Mouse (Mus musculus) megakaryocyte, embryonic 14.5 days (primary cell): ENCODE data around the gene Capns1.

Source experiments
- FLI1 ChIP-seq: IDR thresholded peaks from 2 replicates; pipeline ENCODE4 v1.6.1; 2012; ENCODE audit warnings: low read length, inconsistent platforms, mixed read lengths
- GATA1 ChIP-seq: IDR thresholded peaks from 3 replicates; pipeline ENCODE4 v1.6.1; 2012; ENCODE audit warnings: mixed read lengths, low read length, inconsistent platforms, borderline replicate concordance

DNA sequence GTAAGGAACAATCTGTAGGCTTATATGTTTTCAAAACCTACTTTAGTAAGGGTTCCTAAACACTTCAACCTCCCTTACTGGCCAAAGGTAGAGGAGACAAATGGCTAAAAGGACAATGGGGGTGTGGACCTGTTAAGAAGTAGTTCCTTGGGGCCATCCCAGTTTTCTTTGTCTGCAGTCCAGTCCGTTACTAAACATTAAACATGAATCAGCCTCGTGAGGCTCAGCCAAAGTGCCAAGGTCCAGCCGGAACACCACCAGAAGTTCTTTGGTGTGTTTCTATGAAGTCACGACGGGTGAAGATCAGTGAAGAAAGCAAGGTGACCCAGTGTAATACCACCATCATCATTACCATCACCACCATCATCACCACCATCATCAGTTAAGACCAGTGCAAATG is 51.6 kb downstream of the Capns1 start:
- TF ChIP-seq GATA1 (no peak), FLI1 (no peak)
